Mouse (Mus musculus): ENCODE measurements around the gene Tma7. TPM values are rescaled to one million over a fixed set of nuclear protein-coding genes. Genes with fewer than 3 reads are reported as not detected.

Tma7 gene
- polyA plus RNA-seq, 1 experiment = 80.7 TPM

DNA sequence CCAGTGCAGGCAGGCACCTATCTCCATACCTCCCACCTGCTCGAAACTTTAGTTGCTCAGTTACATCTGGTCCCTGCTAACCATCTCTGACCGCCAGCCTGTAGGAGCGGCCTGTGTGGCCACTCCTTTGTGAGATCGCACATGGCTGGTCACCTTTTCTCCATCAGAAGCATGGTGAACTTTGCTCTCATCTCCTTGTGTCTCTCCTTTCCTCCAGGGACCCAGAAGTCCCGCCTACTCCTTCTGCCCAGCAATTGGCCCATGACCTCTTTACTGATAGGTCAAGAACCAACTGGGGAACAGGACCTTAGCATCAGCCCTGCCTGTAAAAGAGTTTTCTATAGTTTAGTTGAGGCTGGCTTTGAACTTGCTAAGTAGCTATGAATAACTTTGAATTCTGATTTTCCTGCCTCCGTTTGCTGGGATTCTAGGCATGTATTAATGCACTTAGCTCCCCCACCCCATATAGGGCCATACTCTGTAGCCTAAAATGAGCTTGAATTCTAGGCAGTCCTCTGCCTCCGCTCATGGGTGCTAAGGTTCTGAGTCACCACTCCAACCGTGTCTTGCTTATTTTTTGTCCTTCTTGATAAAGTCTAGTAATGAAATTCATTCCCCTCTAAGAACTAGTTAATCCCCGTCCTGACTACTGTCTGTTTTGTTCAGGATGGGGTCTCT lies 32.3 kb downstream of the Tma7 start:
- Histone ChIP-seq H3K27ac (ENCODE audit: insufficient read depth, low read depth, low read length) (no peak overlapping the region), H3K4me1 (ENCODE audit: control insufficient read depth, insufficient read depth, low read length) (0 out of 2 replicates have a peak, but pooled peaks cover 3% of the 10 kb centered on the region), H3K27me3 (replicated peaks; ENCODE audit: control insufficient read depth, insufficient read depth, low read length) (no peaks in the 10 kb centered on the region), H3K36me3 (ENCODE audit: control insufficient read depth, insufficient read depth, low read length) (no peaks in the 10 kb centered on the region), H3K4me3 (ENCODE audit: insufficient read depth, low read depth, low read length) (no peak overlapping the region)
- DNase-seq = peak; percentile 36
- TF ChIP-seq POLR2A (IDR thresholded peaks at IDR 0.05; ENCODE audit: low read depth, low read length) = no peak
- TF ChIP-seq CTCF (conservative IDR thresholded peaks at IDR 0.05; ENCODE audit: insufficient read depth, insufficient read length, low read depth, low read length) = no peak
- 71% methylated on average over 9 of the region's 9 CpGs for WGBS

DNA sequence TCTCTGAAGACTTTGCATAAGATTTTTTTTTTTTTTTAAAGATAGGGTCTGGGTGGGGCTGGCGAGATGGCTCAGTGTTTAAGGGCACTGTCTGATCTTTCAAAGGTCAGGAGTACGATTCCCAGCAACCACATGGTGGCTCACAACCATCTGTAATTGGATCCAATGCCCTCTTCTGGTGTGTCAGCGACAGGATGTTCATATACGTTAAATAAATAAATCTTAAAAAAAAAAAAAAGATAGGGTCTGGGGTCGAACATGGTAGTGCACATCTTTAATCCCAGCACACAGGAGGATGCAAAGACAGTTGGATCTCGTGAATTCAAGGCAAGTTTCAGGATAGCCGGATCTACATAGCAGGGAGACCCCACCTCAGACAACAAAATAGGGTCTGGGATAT lies 33.1 kb downstream of the Tma7 start:
- Histone ChIP-seq H3K4me3 (ENCODE audit: insufficient read depth, low read depth, low read length) (no peak overlapping the region), H3K27ac (ENCODE audit: insufficient read depth, low read depth, low read length) (no peak overlapping the region), H3K36me3 (ENCODE audit: control insufficient read depth, insufficient read depth, low read length) (no peaks in the 10 kb centered on the region), H3K27me3 (replicated peaks; ENCODE audit: control insufficient read depth, insufficient read depth, low read length) (no peaks in the 10 kb centered on the region), H3K4me1 (ENCODE audit: control insufficient read depth, insufficient read depth, low read length) (0 out of 2 replicates have a peak, but pooled peaks cover under 1% of the 10 kb centered on the region)
- no peak for DNase-seq
- TF ChIP-seq CTCF (conservative IDR thresholded peaks at IDR 0.05; ENCODE audit: insufficient read depth, insufficient read length, low read depth, low read length) (no peak), POLR2A (IDR thresholded peaks at IDR 0.05; ENCODE audit: low read depth, low read length) (no peak)
- 79% methylated on average over 7 of the region's 7 CpGs for WGBS

DNA sequence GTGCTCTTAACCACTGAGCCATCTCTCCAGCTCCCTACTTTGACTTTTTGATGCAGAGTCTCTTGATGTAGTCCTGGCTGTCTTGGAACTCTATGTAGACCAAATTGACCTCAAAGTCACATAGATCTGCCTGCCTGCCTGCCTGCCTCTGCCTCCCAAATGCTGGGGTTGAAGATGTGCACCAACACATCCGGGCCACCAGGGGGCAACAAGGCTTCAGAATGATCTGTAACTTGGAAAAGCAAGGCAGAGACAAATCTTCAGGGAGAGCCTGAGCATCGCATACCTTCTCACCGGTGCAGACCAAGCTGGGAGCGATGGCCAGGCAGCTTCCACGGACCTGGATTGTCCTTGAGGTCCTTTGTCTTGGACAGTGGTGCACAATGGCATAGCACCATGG lies 36.1 kb downstream of the Tma7 start:
- peak; percentile 73 for DNase-seq
- Histone ChIP-seq H3K4me1 (ENCODE audit: control insufficient read depth, insufficient read depth, low read length) (no peaks in the 10 kb centered on the region; the same call in 1 of the 2 replicates), H3K27me3 (replicated peaks; ENCODE audit: control insufficient read depth, insufficient read depth, low read length) (no peaks in the 10 kb centered on the region), H3K36me3 (ENCODE audit: control insufficient read depth, insufficient read depth, low read length) (no peaks in the 10 kb centered on the region), H3K27ac (ENCODE audit: insufficient read depth, low read depth, low read length) (no peak overlapping the region), H3K4me3 (ENCODE audit: insufficient read depth, low read depth, low read length) (no peak overlapping the region)
- WGBS = 40% methylated on average over 5 of the region's 5 CpGs
- no peak for TF ChIP-seq POLR2A (IDR thresholded peaks at IDR 0.05; ENCODE audit: low read depth, low read length)
- peak; percentile 76 for TF ChIP-seq CTCF (conservative IDR thresholded peaks at IDR 0.05; ENCODE audit: insufficient read depth, insufficient read length, low read depth, low read length)

DNA sequence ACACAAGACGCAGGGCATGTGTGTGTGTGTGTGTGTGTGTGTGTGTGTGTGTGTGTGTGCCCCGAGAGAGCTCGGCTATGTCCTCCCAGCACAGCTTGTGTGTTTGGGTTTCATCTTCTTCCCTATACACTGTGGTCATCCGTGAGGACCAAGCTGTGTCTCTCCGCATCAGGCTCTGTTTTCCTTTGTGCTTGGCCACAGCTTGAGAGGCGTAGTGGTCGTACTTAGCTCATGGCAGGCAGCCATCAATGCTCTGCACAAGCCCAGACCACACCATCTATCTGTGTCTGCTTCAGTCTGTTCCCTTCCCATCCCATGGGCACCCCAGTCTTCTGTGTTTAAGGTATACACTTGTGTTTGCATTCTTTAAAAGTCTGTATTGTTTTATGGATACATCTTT lies 41.0 kb downstream of the Tma7 start:
- Histone ChIP-seq H3K4me1 (ENCODE audit: control insufficient read depth, insufficient read depth, low read length) (peaks cover 15% of the 10 kb centered on the region), H3K27ac (ENCODE audit: insufficient read depth, low read depth, low read length) (0 out of 2 replicates have a peak overlapping the region, but pooled peaks have one; percentile 85), H3K36me3 (ENCODE audit: control insufficient read depth, insufficient read depth, low read length) (no peaks in the 10 kb centered on the region), H3K27me3 (replicated peaks; ENCODE audit: control insufficient read depth, insufficient read depth, low read length) (no peaks in the 10 kb centered on the region), H3K4me3 (ENCODE audit: insufficient read depth, low read depth, low read length) (no peak overlapping the region)
- DNase-seq = no peak
- no peak for TF ChIP-seq CTCF (conservative IDR thresholded peaks at IDR 0.05; ENCODE audit: insufficient read depth, insufficient read length, low read depth, low read length)
- no peak for TF ChIP-seq POLR2A (IDR thresholded peaks at IDR 0.05; ENCODE audit: low read depth, low read length)
- WGBS = 51% methylated on average over 7 of the region's 7 CpGs

DNA sequence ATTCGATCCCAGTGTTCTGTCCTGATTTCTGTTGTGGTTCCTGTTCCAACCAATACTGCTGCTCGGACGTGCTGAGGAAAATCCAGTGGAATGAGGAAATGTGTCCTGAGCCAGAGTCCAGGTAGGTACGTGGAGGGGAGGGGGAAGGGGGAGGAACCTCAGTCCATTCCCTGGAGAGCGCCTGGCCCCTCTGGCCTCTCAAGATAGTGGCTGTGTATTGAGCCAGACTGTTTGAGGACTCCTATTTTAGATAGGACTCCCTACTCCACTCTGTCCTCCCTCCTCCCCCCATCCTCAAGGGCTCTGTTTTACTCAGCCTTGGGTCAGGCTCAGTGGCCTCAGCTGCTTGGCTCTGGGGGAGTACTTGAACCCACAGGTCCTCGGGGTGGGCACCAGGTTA lies 41.5 kb downstream of the Tma7 start:
- WGBS = 20% methylated on average over 6 of the region's 6 CpGs
- peak overlapping the region; percentile 81; the same call in 1 of the 2 replicates for H3K4me3 ChIP-seq (ENCODE audit: insufficient read depth, low read depth, low read length)
- TF ChIP-seq POLR2A (IDR thresholded peaks at IDR 0.05; ENCODE audit: low read depth, low read length) = no peak
- no peak for TF ChIP-seq CTCF (conservative IDR thresholded peaks at IDR 0.05; ENCODE audit: insufficient read depth, insufficient read length, low read depth, low read length)
- peak overlapping the region; percentile 85 for H3K27ac ChIP-seq (ENCODE audit: insufficient read depth, low read depth, low read length)
- peaks cover 15% of the 10 kb centered on the region for H3K4me1 ChIP-seq (ENCODE audit: control insufficient read depth, insufficient read depth, low read length)
- DNase-seq = peak; percentile 59
- H3K36me3 ChIP-seq (ENCODE audit: control insufficient read depth, insufficient read depth, low read length) = no peaks in the 10 kb centered on the region
- H3K27me3 ChIP-seq (replicated peaks; ENCODE audit: control insufficient read depth, insufficient read depth, low read length) = no peaks in the 10 kb centered on the region

DNA sequence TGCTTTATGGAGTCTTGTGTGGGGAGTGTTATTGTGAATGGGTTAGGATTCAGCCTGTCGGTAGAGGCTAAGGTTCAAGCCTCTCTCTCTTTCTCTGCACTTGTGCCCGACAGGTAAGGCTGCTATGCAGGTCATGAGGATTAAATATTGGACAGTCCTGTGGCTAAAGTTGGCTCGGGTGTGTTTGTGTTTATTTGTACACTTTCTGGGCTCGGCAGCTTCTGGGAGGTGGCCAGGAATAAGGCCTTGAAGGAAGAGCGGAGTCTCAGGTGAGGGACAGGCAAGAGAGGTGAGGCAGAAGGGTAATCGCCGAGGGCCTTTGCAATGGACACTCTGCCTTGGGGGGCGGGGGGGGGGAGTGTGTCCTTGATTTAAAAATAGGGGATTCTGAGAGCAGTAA lies 42.2 kb downstream of the Tma7 start:
- 28% methylated on average over 8 of the region's 8 CpGs for WGBS
- DNase-seq = peak; percentile 84

DNA sequence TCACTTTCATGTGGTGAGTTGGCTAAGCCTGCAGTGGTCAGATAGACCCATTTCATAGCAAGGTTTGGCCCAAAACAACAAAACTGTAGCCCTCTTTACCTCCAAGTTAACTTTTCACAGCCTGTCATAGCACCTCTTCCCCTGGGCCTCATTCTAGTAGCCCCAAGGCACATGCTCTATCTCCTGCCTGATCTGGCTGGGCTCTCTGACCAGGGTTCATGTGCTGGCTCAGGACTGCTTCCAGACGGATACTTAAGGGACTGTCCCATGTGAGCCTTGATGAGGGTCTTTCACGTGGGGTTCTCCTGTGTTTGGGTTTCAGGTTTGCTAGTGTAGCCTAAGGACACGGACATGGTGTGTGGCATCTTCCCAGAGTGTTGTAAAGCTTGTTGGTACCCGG lies 42.7 kb downstream of the Tma7 start:
- TF ChIP-seq POLR2A (IDR thresholded peaks at IDR 0.05; ENCODE audit: low read depth, low read length) (no peak), CTCF (conservative IDR thresholded peaks at IDR 0.05; ENCODE audit: insufficient read depth, insufficient read length, low read depth, low read length) (no peak)
- Histone ChIP-seq H3K4me3 (ENCODE audit: insufficient read depth, low read depth, low read length) (peak overlapping the region; percentile 81), H3K4me1 (ENCODE audit: control insufficient read depth, insufficient read depth, low read length) (peaks cover 15% of the 10 kb centered on the region), H3K36me3 (ENCODE audit: control insufficient read depth, insufficient read depth, low read length) (no peaks in the 10 kb centered on the region), H3K27me3 (replicated peaks; ENCODE audit: control insufficient read depth, insufficient read depth, low read length) (no peaks in the 10 kb centered on the region), H3K27ac (ENCODE audit: insufficient read depth, low read depth, low read length) (peak overlapping the region; percentile 85)
- no peak for DNase-seq
- WGBS = 41% methylated on average over 4 of the region's 4 CpGs

More for the DNA sequence above, 42.2 kb downstream of the Tma7 start:
- Histone ChIP-seq H3K27ac (ENCODE audit: insufficient read depth, low read depth, low read length) (peak overlapping the region; percentile 85), H3K4me3 (ENCODE audit: insufficient read depth, low read depth, low read length) (peak overlapping the region; percentile 81), H3K27me3 (replicated peaks; ENCODE audit: control insufficient read depth, insufficient read depth, low read length) (no peaks in the 10 kb centered on the region), H3K4me1 (ENCODE audit: control insufficient read depth, insufficient read depth, low read length) (peaks cover 15% of the 10 kb centered on the region), H3K36me3 (ENCODE audit: control insufficient read depth, insufficient read depth, low read length) (no peaks in the 10 kb centered on the region)
- TF ChIP-seq CTCF (conservative IDR thresholded peaks at IDR 0.05; ENCODE audit: insufficient read depth, insufficient read length, low read depth, low read length) (no peak), POLR2A (IDR thresholded peaks at IDR 0.05; ENCODE audit: low read depth, low read length) (no peak)
